Mouse (Mus musculus) liver, embryonic 14.5 days (tissue): ENCODE measurements at regions not wholly inside any gene's neighbourhood (a gene's known extent, or its start where the extent isn't known, plus 50 kb on each side); places are given as distances from the start of the nearest gene placed in this dataset.

Experiments
- CTCF ChIP-seq: IDR thresholded peaks from 2 replicates; pipeline ENCODE4 v1.5.1; 2016; ENCODE audit warnings: antibody characterized with exemption, low read depth, control low read depth
- EP300 ChIP-seq: IDR thresholded peaks from 2 replicates; pipeline ENCODE4 v1.6.1; 2016; ENCODE audit warnings: antibody characterized with exemption, low read depth

GRCm38 (mm10) chr2:75468851-75469250 lies 190.2 kb upstream of the Hnrnpa3 start:
- TF ChIP-seq CTCF (no peak), EP300 (no peak)
